Mouse (Mus musculus) megakaryocyte, adult 5-6 weeks (primary cell): ENCODE data around the gene Vrk1. TPM values are rescaled to one million over a fixed set of nuclear protein-coding genes. Genes with fewer than 3 reads are reported as not detected.

Experiments
- ATAC-seq: 2 replicates; pipeline ENCODE4 v1.8.0; 2016; ENCODE audit warnings: mild to moderate bottlenecking, inconsistent platforms; ENCODE audit not compliant: poor library complexity, severe bottlenecking
- total RNA-seq, 2 experiments: library from RNA; stranded (forward) in 1 of 2; stranded (reverse) in 1 of 2; fragments of 153-499, 151-499 nt in 1 of 2; fragments of 221-1000, 200-1000 nt in 1 of 2; gene quantifications; 2 replicates each; pipeline versions ENCODE4 v1.2.3 to v1.2.4; 2015 to 2017

The Vrk1 gene
- total RNA-seq, 2 experiments from 2014 or later: 133 to 208 TPM

DNA sequence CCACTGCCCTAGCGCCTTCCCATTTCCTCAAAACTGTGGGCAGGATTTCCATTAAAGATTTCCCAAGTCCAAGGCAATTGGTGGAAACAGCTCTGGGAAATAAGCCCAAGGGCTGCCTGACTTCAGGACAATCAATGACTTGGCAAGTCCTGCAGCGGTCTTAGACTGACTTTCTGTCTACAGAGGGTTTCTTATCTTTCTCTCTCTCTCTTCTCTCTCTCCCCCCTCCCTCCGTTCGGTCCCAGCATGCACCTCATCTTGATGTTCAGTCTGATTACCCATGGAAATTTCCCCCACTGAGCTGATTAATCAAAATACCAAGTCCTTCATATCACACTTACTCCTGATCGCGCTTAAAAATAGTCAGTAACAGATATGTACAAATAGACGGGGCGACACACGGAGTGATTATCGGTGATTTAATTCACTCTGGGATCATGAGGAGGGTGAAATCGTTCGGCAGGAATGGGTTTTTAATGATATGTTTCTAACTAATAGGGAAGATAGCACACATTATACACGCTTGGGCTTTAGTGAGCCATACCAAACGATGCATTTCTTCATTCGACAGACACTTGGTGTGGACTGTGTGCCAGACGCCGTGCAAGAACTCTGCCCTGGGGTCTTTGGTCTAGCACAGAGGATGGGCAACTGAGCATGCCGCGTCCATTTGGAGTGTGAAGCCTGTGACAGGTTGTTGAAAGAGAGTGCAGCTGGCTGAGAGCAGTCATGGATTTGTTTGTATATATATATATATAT, 12.8 kb upstream of the Vrk1 start:
- no peak for ATAC-seq

DNA sequence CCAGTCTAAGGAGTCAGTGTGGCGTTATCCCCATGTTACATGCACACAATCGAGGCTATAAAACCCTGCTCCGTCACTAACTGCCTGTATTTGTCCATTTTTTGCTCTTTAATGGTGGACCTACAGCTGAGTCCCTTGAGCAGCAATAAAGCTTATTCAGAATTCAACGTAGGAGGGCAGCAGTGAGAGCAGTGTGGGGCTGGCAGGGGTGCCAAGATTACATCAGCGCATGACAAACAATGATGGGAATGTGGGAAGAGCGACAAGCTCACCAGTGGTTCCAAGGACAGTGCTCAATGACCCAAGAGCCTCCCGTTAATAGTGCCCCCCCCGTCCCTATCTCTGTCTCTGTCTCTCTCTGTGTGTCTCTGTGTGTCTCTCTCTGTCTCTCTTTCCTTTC, 8.3 kb upstream of the Vrk1 start:
- no peak for ATAC-seq

- ATAC-seq: peak; percentile 71
These were observed 5.3 kb upstream of the Vrk1 start for GRCm38 (mm10) chr12:106004719-106005118.

DNA sequence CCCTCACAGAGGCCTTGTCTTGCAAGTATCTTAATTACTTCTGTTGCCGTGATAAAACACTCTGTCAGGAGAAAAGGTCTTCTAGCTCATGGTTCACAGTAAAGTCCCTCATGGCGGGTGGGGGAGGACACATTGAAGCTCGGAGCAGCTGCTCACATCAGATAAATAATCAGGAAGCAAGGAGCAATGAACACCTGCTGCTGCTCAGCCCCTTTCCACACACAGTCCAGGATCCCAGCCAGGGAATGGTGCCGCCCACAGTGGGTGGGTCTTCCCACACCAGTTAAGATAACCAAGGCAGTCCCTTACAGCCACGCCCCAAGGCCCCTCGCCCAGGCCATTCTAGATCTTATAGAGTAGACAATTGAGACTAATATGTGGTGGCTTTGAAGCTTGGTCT, 3.8 kb upstream of the Vrk1 start:
- no peak for ATAC-seq

- ATAC-seq: no peak
These were observed 1.5 kb upstream of the Vrk1 start for GRCm38 (mm10) chr12:106008348-106009050.

DNA sequence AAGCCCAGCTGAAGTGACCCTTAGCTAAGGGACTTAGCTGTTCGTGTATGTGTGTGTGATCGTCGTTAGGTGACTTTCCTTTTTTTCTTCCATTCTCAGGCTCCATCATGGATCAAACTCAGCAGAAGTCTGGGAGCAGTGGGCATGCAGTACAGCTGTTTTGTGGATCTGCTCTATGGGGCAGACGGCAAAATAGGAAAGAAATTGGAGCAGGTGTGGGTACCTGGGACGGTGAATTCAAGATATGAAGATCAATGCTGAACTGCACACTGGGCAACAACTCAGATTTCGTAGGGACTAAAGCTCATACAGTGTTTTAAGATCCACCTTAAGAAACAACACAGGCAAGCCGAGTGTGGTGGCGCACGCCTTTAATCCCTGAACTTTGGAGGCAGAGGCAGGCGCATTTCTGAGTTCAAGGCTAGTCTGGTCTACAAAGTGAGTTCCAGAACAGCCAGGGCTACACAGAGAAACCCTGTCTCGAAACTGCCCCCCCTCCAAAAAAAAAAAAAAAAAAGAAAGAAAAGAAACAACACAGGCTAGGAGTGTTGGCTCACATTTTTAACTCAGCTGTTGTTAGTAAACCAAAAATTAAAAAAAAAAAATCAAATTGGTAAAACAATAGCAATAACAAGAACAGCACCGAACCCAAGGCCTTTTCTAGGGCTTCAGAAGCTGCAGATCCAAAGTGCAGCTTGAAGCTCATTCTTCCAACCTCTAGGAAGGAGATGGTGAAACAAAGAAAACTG, 732 bp upstream of the Vrk1 start:
- no peak for ATAC-seq

DNA sequence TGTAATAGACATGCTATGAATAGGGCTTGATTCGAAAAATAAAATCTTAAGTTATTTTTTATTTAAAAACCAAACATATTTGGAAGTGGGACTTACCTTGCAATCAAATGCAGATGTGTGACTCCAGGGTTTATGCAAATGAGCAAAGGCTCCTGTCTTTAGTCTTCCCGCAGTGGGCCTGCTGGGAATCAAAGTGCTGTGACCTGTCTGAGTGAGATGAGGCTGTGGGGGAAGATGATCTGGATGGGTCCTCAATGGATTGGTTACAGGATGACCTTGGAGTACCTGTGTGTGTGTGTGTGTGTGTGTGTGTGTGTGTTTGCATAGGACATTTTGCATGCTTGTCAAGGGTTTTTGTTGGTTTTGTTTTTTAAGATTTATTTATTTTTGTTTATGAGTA, 2.1 kb downstream of the Vrk1 start:
- no peak for ATAC-seq

GRCm38 (mm10) chr12:106016265-106017012, 6.4 kb downstream of the Vrk1 start:
- peak; percentile 94 for ATAC-seq

- ATAC-seq: no peak
These were observed 10.0 kb downstream of the Vrk1 start for GRCm38 (mm10) chr12:106020063-106020462.

- no peak for ATAC-seq
These were observed 13.6 kb downstream of the Vrk1 start for GRCm38 (mm10) chr12:106023652-106024051.

DNA sequence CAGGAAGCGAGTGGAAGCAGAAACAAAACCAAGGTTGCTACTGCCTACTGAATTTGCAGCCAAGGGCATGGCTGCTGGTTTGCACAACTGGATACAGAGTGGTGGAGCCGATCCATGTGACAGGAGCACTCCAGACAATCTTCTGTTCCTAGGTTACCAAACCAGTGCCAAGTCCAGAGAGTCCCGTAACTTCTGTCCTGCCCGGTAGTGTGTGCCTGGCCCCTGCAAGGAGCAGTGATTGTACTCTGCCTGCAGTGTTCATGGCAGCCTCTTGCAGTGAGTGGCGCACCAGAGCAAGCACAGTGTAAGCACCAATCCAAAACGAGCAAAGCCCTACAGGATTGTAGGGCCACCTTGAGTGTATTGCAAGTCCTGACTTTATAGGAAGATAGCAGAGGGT, 15.4 kb downstream of the Vrk1 start:
- peak; percentile 44 for ATAC-seq

GRCm38 (mm10) chr12:106026385-106027134, 16.5 kb downstream of the Vrk1 start:
- peak; percentile 39 for ATAC-seq

DNA sequence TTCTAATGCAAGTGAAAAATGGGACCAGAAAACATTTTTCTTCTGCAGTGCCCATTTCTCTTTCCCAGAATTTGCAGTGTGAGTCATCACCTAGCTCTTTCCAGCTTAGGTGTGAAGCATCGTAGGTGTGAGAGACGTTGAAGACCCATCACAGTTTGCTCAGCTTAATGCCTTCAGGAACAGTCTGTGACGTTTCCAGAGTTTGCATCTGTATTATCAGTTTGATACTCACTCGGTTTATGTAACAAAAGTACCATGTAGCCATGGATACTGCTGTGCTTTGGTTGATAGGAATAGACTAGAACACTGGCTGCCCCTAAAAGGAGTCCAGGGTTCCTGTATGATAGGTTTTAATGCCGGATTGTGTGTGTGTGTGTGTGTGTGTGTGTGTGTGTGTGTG, 17.3 kb downstream of the Vrk1 start:
- no peak for ATAC-seq

GRCm38 (mm10) chr12:106029582-106029981, 19.6 kb downstream of the Vrk1 start:
- ATAC-seq: no peak

DNA sequence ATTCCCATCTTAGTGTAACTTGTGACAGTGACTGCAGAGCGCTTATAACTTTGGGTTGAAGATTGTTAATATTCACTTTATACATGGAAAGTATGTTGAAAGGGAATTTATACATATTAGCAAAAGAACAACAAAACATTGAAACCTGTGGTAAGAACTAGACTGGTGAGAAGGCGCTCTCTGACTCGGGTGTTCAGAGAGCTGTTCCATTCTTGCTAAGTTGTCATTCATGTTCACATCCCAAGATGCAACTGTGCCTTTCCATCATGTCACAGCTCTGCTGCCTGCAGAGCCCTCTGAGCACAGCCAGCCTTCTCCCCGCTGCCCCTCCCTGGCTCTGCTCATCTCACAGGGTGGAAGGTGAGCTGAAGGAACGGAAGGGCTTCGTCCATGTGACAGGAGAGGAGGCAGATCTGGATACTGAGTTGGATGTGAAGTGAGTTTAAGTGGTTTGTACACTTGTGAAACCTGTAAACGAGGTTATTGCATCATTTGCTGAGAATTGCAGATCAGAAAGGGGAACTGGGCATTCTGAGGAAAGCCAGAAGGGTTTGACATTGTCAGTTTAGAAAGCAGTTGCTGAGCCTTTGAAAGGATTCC, 20.2 kb downstream of the Vrk1 start:
- ATAC-seq: peak; percentile 65

DNA sequence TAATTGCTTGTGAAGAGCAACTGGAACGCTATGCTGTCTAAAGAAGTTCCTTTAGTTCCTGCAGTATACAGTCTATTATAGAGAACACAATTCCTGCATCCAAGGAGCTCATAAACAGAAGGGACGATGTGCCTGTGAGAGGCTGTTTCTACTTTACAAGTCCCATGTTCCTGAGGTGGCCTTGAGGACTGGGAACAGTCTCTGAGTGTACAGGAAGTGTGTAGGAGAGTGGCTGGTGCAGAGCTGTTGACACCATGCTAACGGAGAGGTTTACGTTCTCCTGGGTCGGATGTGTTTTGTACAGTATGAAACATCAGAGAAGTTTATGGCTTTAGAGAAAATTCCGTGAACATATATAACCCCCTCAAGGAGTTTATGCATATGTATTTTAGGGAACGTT, 20.8 kb downstream of the Vrk1 start:
- ATAC-seq: peak; percentile 9; the same call in 1 of the 2 replicates

- peak; percentile 12; the same call in 1 of the 2 replicates for ATAC-seq
These were observed 21.9 kb downstream of the Vrk1 start for GRCm38 (mm10) chr12:106031916-106032315.

DNA sequence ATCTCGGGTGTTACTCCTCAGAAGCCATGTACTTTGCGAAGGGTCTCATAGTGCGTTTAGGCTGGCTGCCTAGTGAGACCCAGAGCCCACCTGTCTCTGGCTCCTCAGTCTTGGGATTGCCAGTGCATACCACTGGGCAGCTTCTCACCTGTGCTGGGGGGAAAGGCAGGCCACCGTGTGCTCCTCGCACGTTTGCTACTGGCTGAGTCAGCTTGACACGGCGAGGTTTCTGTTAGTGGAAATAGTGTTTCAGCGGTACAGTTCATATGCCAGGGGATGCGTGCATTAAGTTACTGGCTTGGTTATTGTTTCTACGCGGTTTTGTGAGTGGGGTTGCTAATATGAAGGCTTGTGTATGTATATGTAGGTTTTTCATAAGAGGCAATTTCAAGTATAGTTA, 22.3 kb downstream of the Vrk1 start:
- no peak for ATAC-seq

- ATAC-seq: peak; percentile 65
These were observed 24.2 kb downstream of the Vrk1 start for GRCm38 (mm10) chr12:106034267-106034666.

DNA sequence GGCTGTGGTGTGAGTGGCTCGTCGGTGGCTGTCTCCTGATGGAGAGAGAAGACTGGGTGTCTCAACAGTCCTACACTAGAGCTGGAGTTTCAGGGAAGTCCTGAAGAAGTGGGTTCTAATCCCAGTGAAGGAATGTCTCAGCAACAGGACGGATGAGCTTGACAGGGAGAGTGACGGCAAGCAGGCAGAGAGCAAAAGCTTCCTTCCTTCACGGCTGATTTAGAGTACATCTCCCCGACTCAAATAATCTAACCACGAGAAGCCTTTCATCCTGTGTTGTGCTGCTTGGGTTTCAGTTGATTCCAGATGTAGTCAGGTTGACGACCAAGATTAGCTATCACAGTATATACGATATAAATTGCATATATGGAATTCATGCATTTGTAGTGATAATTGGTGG, 24.7 kb downstream of the Vrk1 start:
- no peak for ATAC-seq
